Mouse (Mus musculus): ENCODE results near the gene Fcho2. TPM values are rescaled to one million over a fixed set of nuclear protein-coding genes. Genes with fewer than 3 reads are reported as not detected.
A peak's percentile ranks its signal among the peaks of the same experiment; 100 is the strongest.

Gene Fcho2
- polyA plus RNA-seq, 1 experiment from 2014 or later: 36.6 TPM

GRCm38 (mm10) chr13:98700661-98701308 lies 114.5 kb downstream of the Fcho2 start:
- H3K4me2 ChIP-seq: no peak overlapping the region
- no peak overlapping the region for H3K4me3 ChIP-seq (replicated peaks)
- peaks cover 9% of the 10 kb centered on the region for H3K27me3 ChIP-seq
- no peaks in the 10 kb centered on the region for H3K9me3 ChIP-seq
- 72% methylated on average over 10 of the region's 10 CpGs for WGBS
- H3K27ac ChIP-seq: no peak overlapping the region
- no peaks in the 10 kb centered on the region for H3K36me3 ChIP-seq (replicated peaks)
- H3K4me1 ChIP-seq: peaks cover 3% of the 10 kb centered on the region; the same call in 1 of the 2 replicates
- H3K9ac ChIP-seq: no peak overlapping the region
- ATAC-seq (ENCODE audit: low FRiP score): no peak

- H3K27ac ChIP-seq: no peak overlapping the region
- WGBS: 86% methylated on average over 5 of the region's 5 CpGs
Observed at GRCm38 (mm10) chr13:98699982-98700540, 115.2 kb downstream of the Fcho2 start.

DNA sequence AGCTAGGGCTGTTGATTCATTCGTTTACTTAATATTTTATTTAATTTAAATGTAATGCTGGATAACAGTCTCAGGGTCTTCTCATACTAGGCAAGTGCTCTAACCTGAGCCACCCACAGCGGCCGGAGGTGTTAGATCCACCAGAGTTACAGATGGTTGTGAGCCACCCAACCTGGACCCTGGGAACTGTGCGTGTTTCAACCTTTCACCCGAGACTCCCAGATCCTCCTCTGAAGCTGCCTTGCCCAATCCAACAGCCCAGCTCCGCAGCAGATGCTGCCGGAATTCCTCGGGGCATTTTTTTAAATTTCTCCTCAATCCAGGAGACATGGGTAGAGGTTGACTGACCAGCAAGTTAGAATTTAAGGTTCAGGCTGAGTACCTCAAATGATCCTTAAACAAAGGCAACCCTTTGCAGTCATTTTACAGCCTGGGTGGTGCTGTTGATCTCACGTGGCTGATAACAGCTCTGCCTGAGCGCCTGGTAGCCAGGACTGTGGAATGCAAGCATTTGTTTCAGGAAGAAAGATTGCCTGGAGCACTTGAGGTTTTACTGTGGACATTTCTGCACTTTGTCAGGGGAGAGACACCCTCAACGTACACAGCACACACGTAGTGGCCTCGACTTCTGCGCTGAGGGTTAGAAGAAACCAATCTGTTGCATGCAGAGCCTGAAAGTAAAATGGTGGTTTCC lies 116.1 kb downstream of the Fcho2 start:
- H3K4me1 ChIP-seq: peaks cover 11% of the 10 kb centered on the region
- H3K4me2 ChIP-seq: no peak overlapping the region
- no peak overlapping the region for H3K4me3 ChIP-seq (replicated peaks)
- H3K36me3 ChIP-seq (replicated peaks): no peaks in the 10 kb centered on the region
- ATAC-seq (ENCODE audit: low FRiP score): no peak
- 84% methylated on average over 14 of the region's 14 CpGs for WGBS
- no peaks in the 10 kb centered on the region for H3K9me3 ChIP-seq
- peaks cover 25% of the 10 kb centered on the region for H3K27me3 ChIP-seq
- H3K27ac ChIP-seq: no peak overlapping the region
- H3K9ac ChIP-seq: no peak overlapping the region

More at GRCm38 (mm10) chr13:98699982-98700540, 115.2 kb downstream of the Fcho2 start:
- H3K36me3 ChIP-seq (replicated peaks): no peaks in the 10 kb centered on the region
- no peak overlapping the region for H3K4me3 ChIP-seq (replicated peaks)
- peaks cover 5% of the 10 kb centered on the region for H3K4me1 ChIP-seq
- H3K9me3 ChIP-seq: no peaks in the 10 kb centered on the region
- no peak for ATAC-seq (ENCODE audit: low FRiP score)
- no peak overlapping the region for H3K9ac ChIP-seq
- H3K27me3 ChIP-seq: peaks cover 16% of the 10 kb centered on the region
- H3K4me2 ChIP-seq: no peak overlapping the region

- H3K4me3 ChIP-seq (replicated peaks): no peak overlapping the region
- no peaks in the 10 kb centered on the region for H3K36me3 ChIP-seq (replicated peaks)
- no peak overlapping the region for H3K4me2 ChIP-seq
- H3K9me3 ChIP-seq: no peaks in the 10 kb centered on the region
- no peak for ATAC-seq (ENCODE audit: low FRiP score)
- peaks cover 11% of the 10 kb centered on the region for H3K4me1 ChIP-seq
- H3K9ac ChIP-seq: no peak overlapping the region
- 89% methylated on average over 3 of the region's 3 CpGs for WGBS
- no peak overlapping the region for H3K27ac ChIP-seq
- peaks cover 39% of the 10 kb centered on the region for H3K27me3 ChIP-seq
Observed at GRCm38 (mm10) chr13:98696716-98697115, 118.5 kb downstream of the Fcho2 start.

GRCm38 (mm10) chr13:98695546-98695945 lies 119.7 kb downstream of the Fcho2 start:
- H3K4me3 ChIP-seq (replicated peaks): peak overlapping the region; percentile 35; the same call in 1 of the 2 replicates
- H3K4me1 ChIP-seq: peaks cover 11% of the 10 kb centered on the region
- no peak overlapping the region for H3K9ac ChIP-seq
- no peaks in the 10 kb centered on the region for H3K9me3 ChIP-seq
- no peak overlapping the region for H3K4me2 ChIP-seq
- no peak for ATAC-seq (ENCODE audit: low FRiP score)
- no peaks in the 10 kb centered on the region for H3K36me3 ChIP-seq (replicated peaks)
- no peak overlapping the region for H3K27ac ChIP-seq
- H3K27me3 ChIP-seq: peaks cover 39% of the 10 kb centered on the region
- 47% methylated on average over 2 of the region's 2 CpGs for WGBS

- H3K4me2 ChIP-seq: peak within 1 kb of the TSS; percentile 65
- peak within 1 kb of the TSS; percentile 35 for H3K4me3 ChIP-seq (replicated peaks)
- H3K27me3 ChIP-seq: peaks cover 39% of the 10 kb centered on the region
- H3K4me1 ChIP-seq: peaks cover 8% of the 10 kb centered on the region
- no peak within 1 kb of the TSS for H3K27ac ChIP-seq
- peak within 1 kb of the TSS; percentile 53 for H3K9ac ChIP-seq
- ATAC-seq (ENCODE audit: low FRiP score): no peak
- 5% methylated on average over 43 of the region's 44 CpGs for WGBS
- H3K9me3 ChIP-seq: no peaks in the 10 kb centered on the region
- no peaks in the 10 kb centered on the region for H3K36me3 ChIP-seq (replicated peaks)
Observed at GRCm38 (mm10) chr13:98694773-98695314, 120.4 kb downstream of the Fcho2 start, which contains the start of gene Tmem171. Tmem171 (minus strand) TSS chr13:98694834.

GRCm38 (mm10) chr13:98693316-98693715 lies 121.9 kb downstream of the Fcho2 start:
- H3K4me1 ChIP-seq: peaks cover 8% of the 10 kb centered on the region
- H3K9me3 ChIP-seq: no peaks in the 10 kb centered on the region
- WGBS: 93% methylated on average over 11 of the region's 11 CpGs
- no peak overlapping the region for H3K27ac ChIP-seq
- H3K27me3 ChIP-seq: peaks cover 39% of the 10 kb centered on the region
- H3K9ac ChIP-seq: no peak overlapping the region
- no peaks in the 10 kb centered on the region for H3K36me3 ChIP-seq (replicated peaks)
- no peak for ATAC-seq (ENCODE audit: low FRiP score)
- H3K4me3 ChIP-seq (replicated peaks): no peak overlapping the region
- H3K4me2 ChIP-seq: no peak overlapping the region

DNA sequence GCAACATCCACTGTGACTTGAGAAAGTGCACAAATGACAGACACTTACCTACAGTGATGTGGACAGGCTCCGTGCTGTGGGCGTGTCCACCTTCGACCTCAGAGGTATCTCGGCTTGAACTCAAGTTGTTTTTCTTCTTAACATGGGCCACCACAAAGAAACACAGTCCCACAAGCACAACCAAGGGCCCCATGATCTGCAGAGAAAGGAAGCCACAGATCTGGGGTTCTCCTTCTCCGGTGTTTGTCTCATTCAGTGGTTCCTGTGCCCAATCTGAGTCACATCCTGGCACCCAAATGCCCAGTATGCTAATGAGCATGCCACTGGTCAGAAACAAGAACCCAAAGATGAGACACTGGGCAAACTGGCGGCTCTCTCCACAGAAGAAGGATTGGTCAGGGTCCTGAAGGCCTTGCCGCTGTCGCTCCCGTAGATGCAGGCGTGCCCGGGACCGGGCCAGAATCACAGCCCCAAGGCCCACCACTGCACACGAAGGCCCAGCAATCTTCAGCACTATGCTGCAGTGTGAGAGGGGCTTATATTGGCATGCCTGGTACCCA lies 123.2 kb downstream of the Fcho2 start:
- H3K27me3 ChIP-seq: peaks cover 39% of the 10 kb centered on the region
- peaks cover 15% of the 10 kb centered on the region for H3K4me1 ChIP-seq
- H3K9me3 ChIP-seq: no peaks in the 10 kb centered on the region
- no peaks in the 10 kb centered on the region for H3K36me3 ChIP-seq (replicated peaks)
- no peak for ATAC-seq (ENCODE audit: low FRiP score)
- H3K4me2 ChIP-seq: no peak overlapping the region
- no peak overlapping the region for H3K4me3 ChIP-seq (replicated peaks)
- 95% methylated on average over 13 of the region's 13 CpGs for WGBS
- no peak overlapping the region for H3K9ac ChIP-seq
- no peak overlapping the region for H3K27ac ChIP-seq

DNA sequence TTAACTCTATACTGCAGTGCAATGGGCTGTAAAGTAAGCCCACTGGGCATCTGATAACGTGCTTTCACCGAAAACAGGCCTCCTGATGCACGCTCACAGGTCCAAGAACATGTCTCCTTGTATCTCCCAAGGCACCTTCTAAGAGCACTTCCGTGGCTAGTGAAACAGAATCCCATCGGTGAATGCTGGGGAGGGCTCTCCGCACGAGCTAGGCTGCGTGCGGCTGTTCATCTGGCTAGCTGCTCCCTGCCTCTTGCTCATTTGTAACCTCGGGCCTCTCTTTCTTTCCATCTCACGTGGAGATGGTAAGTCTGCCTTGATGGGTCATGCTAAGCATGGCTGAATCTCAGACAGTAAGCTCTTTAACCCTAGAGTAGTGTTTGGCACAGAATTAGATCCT lies 124.4 kb downstream of the Fcho2 start:
- Histone ChIP-seq H3K4me3 (replicated peaks) (no peak overlapping the region), H3K9ac (no peak overlapping the region), H3K4me2 (no peak overlapping the region), H3K27me3 (peaks cover 31% of the 10 kb centered on the region), H3K36me3 (replicated peaks) (no peaks in the 10 kb centered on the region), H3K9me3 (no peaks in the 10 kb centered on the region), H3K27ac (no peak overlapping the region), H3K4me1 (peaks cover 15% of the 10 kb centered on the region)
- no peak for ATAC-seq (ENCODE audit: low FRiP score)
- WGBS: 84% methylated on average over 11 of the region's 11 CpGs

DNA sequence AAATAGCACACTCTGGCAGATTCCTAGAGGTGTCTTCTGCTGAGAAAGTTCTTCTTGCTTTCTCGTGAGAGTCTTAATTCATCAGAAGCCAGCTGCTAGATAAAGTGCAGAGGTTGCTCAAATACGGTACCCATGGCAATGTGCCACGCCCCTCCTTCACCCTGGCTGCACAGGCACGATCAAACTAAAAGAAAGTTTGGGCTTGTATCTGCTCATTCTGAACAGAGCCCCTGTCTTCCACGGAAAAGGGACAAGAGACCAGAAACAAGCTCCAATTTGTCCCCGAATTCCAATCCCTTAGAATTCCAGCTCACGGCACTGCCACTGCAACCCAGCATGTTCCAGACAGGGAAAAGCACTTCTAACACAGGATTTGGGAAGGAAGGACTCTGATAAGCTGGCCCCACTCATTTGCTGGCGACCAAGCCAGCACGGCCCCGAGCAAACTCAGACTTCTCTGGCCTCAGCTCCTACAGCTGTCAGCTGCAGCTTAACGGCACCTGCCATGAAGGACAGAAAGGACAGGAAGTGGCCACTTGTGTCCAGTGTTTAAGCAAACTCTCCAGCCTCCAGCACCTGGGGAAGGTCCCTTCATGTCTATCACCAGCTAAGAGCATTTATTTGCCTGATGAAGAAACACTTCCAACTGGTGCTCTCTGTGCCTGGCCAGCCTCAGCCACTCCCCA lies 125.5 kb downstream of the Fcho2 start:
- Histone ChIP-seq H3K27ac (no peak overlapping the region), H3K27me3 (peaks cover 20% of the 10 kb centered on the region), H3K4me3 (replicated peaks) (no peak overlapping the region), H3K9me3 (no peaks in the 10 kb centered on the region), H3K4me2 (no peak overlapping the region), H3K4me1 (peaks cover 10% of the 10 kb centered on the region), H3K36me3 (replicated peaks) (no peaks in the 10 kb centered on the region), H3K9ac (no peak overlapping the region)
- 82% methylated on average over 11 of the region's 11 CpGs for WGBS
- no peak for ATAC-seq (ENCODE audit: low FRiP score)

DNA sequence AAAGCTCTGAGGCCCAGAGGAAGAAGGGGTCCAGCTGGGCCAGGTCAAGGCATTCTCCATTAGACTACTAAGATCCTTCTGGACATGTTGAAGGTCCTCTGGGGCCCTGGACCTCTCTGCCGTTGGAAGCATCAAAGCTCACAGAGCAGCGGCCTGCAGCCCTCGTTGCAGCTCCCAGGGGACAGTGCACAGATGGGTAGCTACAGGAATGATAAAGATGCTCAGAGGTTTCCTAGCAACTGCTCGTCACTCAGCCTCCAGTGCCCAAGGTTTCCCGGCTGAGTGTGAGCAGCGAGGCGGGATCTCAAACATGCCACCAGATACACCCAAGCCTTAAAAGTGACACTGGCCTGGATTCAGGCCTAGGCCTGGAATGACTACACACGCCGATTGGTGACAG lies 127.3 kb downstream of the Fcho2 start:
- 74% methylated on average over 9 of the region's 9 CpGs for WGBS
- 0 out of 2 replicates have a peak, but pooled peaks cover 3% of the 10 kb centered on the region for H3K9me3 ChIP-seq
- ATAC-seq (ENCODE audit: low FRiP score): no peak

More for the DNA sequence above, 127.3 kb downstream of the Fcho2 start:
- H3K36me3 ChIP-seq (replicated peaks): no peaks in the 10 kb centered on the region
- H3K27me3 ChIP-seq: peaks cover 3% of the 10 kb centered on the region; the same call in 1 of the 2 replicates
- H3K4me1 ChIP-seq: peaks cover 7% of the 10 kb centered on the region; the same call in 1 of the 2 replicates
- H3K27ac ChIP-seq: no peak overlapping the region
- no peak overlapping the region for H3K4me3 ChIP-seq (replicated peaks)
- H3K9ac ChIP-seq: no peak overlapping the region
- no peak overlapping the region for H3K4me2 ChIP-seq

Data from forebrain, embryonic 12.5 days (tissue).